Mouse (Mus musculus) midbrain, embryonic 13.5 days (tissue): Measurements from ENCODE around the gene Fam198a. TPM values are rescaled to one million over a fixed set of nuclear protein-coding genes. Genes with fewer than 3 reads are reported as not detected.
A peak's percentile ranks its signal among the peaks of the same experiment; 100 is the strongest.

Experiments
- ATAC-seq: fragments of 200-750 bp; cut with Nextera tagmentation; 2 replicates; pipeline ENCODE4 v1.8.0; 2017; ENCODE audit warnings: mild to moderate bottlenecking, moderate TSS enrichment, moderate library complexity
- H3K27ac ChIP-seq: fragments of 300-500 bp; sonication (generic); 2 replicates; pipeline ENCODE4 v1.5.1; 2015; ENCODE audit warnings: inconsistent platforms, mild to moderate bottlenecking, moderate library complexity
- H3K27me3 ChIP-seq: fragments of 300-500 bp; sonication (generic); 2 replicates; pipeline ENCODE4 v1.6.1; 2015; ENCODE audit warnings: mild to moderate bottlenecking, inconsistent platforms
- H3K36me3 ChIP-seq: fragments of 300-500 bp; sonication (generic); 2 replicates; pipeline ENCODE4 v1.6.1; 2015; ENCODE audit warnings: mild to moderate bottlenecking, inconsistent platforms
- H3K4me1 ChIP-seq: fragments of 300-500 bp; sonication (generic); replicated peaks from 2 replicates; pipeline ENCODE4 v1.6.1; 2015; ENCODE audit warnings: inconsistent platforms
- H3K4me2 ChIP-seq: fragments of 300-500 bp; sonication (generic); replicated peaks from 2 replicates; pipeline ENCODE4 v1.6.1; 2015; ENCODE audit warnings: moderate library complexity, mild to moderate bottlenecking, inconsistent platforms
- H3K4me3 ChIP-seq: fragments of 300-500 bp; sonication (generic); replicated peaks from 2 replicates; pipeline ENCODE4 v1.5.1; 2015; ENCODE audit warnings: mild to moderate bottlenecking, inconsistent platforms
- H3K9ac ChIP-seq: fragments of 300-500 bp; sonication (generic); replicated peaks from 2 replicates; pipeline ENCODE4 v1.6.1; 2015; ENCODE audit warnings: mild to moderate bottlenecking, inconsistent platforms
- H3K9me3 ChIP-seq: fragments of 300-500 bp; sonication (generic); 2 replicates; pipeline ENCODE4 v1.6.1; 2016; ENCODE audit warnings: mild to moderate bottlenecking, inconsistent platforms
- WGBS: fragments of 180-500 bp; shearing (Covaris S2); methylation state at CpG from one replicate; pipeline ENCODE4 v1.1.7; 2015; 5-methylcytosine and 5-hydroxymethylcytosine counted together
- polyA plus RNA-seq: library from polyadenylated mRNA; unstranded; fragments of >200 nt; fragmentation: Nextera tagmentation; extraction: Ambion mirVana; gene quantifications from 2 replicates; pipeline ENCODE4 v1.2.1, GENCODE M21; 2015

Fam198a gene
- polyA plus RNA-seq, 1 experiment from 2014 or later, result 0.96 TPM

GRCm38 (mm10) chr9:122027081-122027913 lies 76.5 kb downstream of the Fam198a start:
- no peak overlapping the region for H3K4me3 ChIP-seq
- H3K9me3 ChIP-seq, result no peaks in the 10 kb centered on the region
- peaks cover 3% of the 10 kb centered on the region; the same call in 1 of the 2 replicates for H3K27me3 ChIP-seq
- H3K4me1 ChIP-seq, result peaks cover 28% of the 10 kb centered on the region
- no peaks in the 10 kb centered on the region for H3K36me3 ChIP-seq
- ATAC-seq, result no peak; the same call in 1 of the 2 replicates
- no peak overlapping the region for H3K4me2 ChIP-seq
- no peak overlapping the region for H3K9ac ChIP-seq
- WGBS, result 67% methylated on average over 6 of the region's 6 CpGs
- peak overlapping the region; percentile 52; the same call in 1 of the 2 replicates for H3K27ac ChIP-seq

GRCm38 (mm10) chr9:122027914-122028745 lies 77.3 kb downstream of the Fam198a start:
- H3K4me2 ChIP-seq, result no peak overlapping the region
- no peak for ATAC-seq
- 93% methylated on average over 11 of the region's 11 CpGs for WGBS
- peaks cover 3% of the 10 kb centered on the region; the same call in 1 of the 2 replicates for H3K27me3 ChIP-seq
- H3K36me3 ChIP-seq, result no peaks in the 10 kb centered on the region
- no peak overlapping the region for H3K4me3 ChIP-seq
- H3K27ac ChIP-seq, result peak overlapping the region; percentile 52; the same call in 1 of the 2 replicates
- H3K4me1 ChIP-seq, result peaks cover 28% of the 10 kb centered on the region
- no peaks in the 10 kb centered on the region for H3K9me3 ChIP-seq
- no peak overlapping the region for H3K9ac ChIP-seq

- Histone ChIP-seq H3K27me3 (no peaks in the 10 kb centered on the region), H3K4me3 (no peak overlapping the region), H3K36me3 (no peaks in the 10 kb centered on the region), H3K9me3 (no peaks in the 10 kb centered on the region), H3K9ac (no peak overlapping the region), H3K27ac (no peak overlapping the region), H3K4me2 (no peak overlapping the region), H3K4me1 (peaks cover 26% of the 10 kb centered on the region)
- no peak for ATAC-seq
- 90% methylated on average over 7 of the region's 7 CpGs for WGBS
Measured at GRCm38 (mm10) chr9:122029765-122030164, 79.0 kb downstream of the Fam198a start.

Other genes with a start within 250 kb of the Fam198a start
- 31.1 and 36.1 TPM in 2 replicates for gene Sec22c, start 245.5 kb upstream of the Fam198a start, polyA plus RNA-seq
- gene Ss18l2, start 240.7 kb upstream of the Fam198a start, polyA plus RNA-seq, result 146 TPM in 2 replicates
- 69.0 and 71.1 TPM in 2 replicates for gene Nktr, start 231.8 kb upstream of the Fam198a start, polyA plus RNA-seq
- gene Zfp651, start 191.7 kb upstream of the Fam198a start, polyA plus RNA-seq, result 6.7 and 12.0 TPM in 2 replicates
- gene Klhl40, start 173.4 kb upstream of the Fam198a start, polyA plus RNA-seq, result 0.43 and 0.69 TPM in 2 replicates
- 0.24 TPM in 1 of 2 replicates, not detected in the other for gene Hhatl, start 158.5 kb upstream of the Fam198a start, polyA plus RNA-seq
- gene Ccdc13, start 111.5 kb upstream of the Fam198a start, polyA plus RNA-seq, result 2.8 and 5.0 TPM in 2 replicates
- gene Higd1a, start 92.6 kb upstream of the Fam198a start, polyA plus RNA-seq, result 146 TPM in 2 replicates
- gene Ackr2, start 52.6 kb upstream of the Fam198a start, polyA plus RNA-seq, result 2.1 and 2.2 TPM in 2 replicates
- not detected in 2 replicates for gene Cyp8b1, start 34.7 kb upstream of the Fam198a start, polyA plus RNA-seq
- gene Pomgnt2, start 46.1 kb downstream of the Fam198a start, polyA plus RNA-seq, result 20.8 and 23.2 TPM in 2 replicates
- 62.4 and 64.5 TPM in 2 replicates for gene Snrk, start 166.3 kb downstream of the Fam198a start, polyA plus RNA-seq